Mouse (Mus musculus) kidney, adult 11 months (tissue): ENCODE data around the gene Hoxa5.

Experiments used
- DNase-seq: peaks from one replicate; pipeline ENCODE4 v3.0.0; 2022

Gene Hoxa5

GRCm38 (mm10) chr6:52161336-52162092 lies 42.9 kb downstream of the Hoxa5 start:
- DNase-seq, result no peak

- DNase-seq, result peak; percentile 80
Observed at GRCm38 (mm10) chr6:52160511-52161335, 43.7 kb downstream of the Hoxa5 start.

DNA sequence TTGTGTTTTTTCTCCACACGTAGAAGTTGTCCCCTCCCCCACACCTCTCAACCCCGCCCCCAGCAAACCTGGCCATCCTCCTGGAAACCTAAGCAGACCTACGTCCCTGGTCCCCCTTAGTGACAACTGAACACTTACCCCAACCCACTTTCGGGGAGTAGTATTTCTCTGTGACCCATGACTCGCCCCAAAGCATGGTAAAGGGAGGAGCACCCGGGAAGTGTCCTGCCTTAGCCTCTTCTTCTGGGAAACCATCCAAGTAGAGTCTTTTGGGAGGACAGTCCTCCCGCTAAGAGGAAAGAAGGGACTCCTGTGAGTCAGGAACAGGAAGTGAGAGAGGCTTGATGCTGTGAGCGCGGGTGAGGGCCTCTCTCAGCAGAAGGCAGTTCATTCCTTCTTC lies 44.4 kb downstream of the Hoxa5 start:
- peak; percentile 45 for DNase-seq

DNA sequence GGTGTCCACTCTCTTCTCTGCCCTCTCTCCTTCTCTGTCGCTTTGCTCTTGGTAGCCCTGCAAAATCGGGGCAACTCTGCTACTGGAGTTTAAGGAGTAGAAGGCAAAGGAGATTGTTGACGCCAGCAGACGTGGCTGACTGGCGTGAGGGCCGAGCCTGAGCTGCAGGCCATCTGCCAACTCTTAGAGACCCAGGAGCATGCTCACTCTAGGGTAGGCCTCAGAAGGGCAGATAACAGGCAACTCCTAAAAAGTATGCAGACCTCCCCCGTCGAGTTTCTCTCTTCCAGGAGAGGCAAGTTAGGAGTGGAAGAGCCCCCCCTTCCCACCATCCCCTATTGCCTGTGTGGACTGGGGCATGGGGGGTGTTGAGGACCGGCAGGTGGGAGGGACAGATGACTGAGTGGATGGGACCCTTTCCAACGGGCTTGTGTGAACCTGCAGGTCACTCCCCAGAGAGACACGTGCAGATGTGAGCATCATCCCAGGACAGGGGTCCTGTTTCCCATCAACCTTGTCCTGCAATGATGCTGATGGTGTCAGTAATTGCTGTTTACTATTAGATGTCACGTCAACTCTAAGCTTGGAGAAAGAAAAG lies 45.1 kb downstream of the Hoxa5 start:
- DNase-seq, result peak; percentile 63

DNA sequence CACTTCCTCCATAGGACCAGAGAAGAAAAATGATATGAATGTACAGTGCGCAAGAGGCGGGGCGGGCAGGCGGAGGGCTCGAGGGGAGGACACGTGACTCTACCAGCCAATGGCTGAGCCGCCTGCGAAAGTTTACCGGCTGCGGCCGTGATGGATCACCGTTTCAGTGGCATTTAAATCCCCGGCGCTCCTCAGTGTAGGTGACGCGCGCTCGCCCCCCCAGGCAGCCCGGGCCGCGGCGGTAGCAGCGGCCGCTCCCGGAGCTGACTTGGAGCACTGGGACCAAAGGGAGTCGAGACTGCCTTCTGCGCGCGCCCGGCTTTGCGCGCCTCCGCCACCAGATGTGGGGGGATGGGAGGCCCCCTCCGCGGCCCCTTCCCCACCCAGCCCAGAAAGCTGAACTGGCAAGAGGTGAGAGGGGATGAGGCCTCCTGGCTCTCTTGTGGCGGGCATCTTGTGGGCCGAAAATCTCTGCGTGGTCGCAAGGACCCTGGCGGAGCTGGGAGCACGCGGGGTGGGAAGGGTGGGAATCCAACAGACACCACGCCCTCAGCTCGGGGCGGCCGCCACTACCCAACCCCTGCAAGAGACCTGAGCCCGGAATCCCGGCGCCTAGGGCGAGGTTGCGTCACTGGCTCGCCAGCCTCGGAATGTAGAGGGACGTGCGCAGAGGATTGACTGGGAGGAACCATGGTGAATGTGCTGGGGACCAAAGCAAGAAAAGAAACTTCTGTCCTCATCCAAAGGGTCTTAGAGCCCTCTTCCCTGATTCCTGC lies 45.9 kb downstream of the Hoxa5 start, which contains the start of gene Hoxa1:
Hoxa1 (minus strand) TSS at position 42 of the 776 bp plus-strand sequence.
- peak; percentile 92 for DNase-seq

DNA sequence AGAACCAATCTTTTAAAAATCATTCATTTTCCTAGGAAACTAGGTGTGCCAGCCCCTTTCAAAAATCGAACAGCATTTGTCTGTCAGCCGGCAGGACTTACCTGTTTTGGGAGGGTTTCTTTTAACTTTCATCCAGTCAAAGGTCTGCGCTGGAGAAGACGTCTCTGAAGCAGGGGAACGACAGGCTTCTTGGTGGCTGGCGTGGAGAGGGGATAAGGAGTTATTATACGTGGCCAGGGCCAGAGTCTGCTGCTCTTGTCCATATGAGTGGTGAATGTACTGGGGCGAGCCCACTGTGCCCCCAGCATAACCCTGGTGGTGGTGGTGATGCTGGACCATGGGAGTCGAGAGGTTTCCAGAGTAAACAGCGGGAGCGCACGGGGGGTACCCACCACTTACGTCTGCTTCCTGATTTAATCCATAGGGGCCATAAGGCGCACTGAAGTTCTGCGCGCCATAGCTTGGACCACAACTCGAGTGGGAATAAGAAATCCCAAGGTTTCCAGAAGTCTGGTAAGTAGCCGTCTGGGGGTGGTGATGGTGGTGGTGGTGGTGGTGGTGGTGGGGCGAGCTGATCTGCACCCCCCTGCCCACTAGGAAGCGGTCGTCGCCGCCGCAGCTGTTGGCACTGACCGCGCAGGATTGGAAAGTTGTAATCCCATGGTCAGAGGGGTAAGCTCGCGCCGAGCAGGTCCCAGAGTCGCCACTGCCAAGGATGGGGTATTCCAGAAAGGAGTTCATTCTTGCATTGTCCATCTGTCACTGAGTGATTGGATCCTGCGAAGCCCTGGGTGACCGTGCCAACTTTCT lies 46.7 kb downstream of the Hoxa5 start:
- DNase-seq, result no peak

DNA sequence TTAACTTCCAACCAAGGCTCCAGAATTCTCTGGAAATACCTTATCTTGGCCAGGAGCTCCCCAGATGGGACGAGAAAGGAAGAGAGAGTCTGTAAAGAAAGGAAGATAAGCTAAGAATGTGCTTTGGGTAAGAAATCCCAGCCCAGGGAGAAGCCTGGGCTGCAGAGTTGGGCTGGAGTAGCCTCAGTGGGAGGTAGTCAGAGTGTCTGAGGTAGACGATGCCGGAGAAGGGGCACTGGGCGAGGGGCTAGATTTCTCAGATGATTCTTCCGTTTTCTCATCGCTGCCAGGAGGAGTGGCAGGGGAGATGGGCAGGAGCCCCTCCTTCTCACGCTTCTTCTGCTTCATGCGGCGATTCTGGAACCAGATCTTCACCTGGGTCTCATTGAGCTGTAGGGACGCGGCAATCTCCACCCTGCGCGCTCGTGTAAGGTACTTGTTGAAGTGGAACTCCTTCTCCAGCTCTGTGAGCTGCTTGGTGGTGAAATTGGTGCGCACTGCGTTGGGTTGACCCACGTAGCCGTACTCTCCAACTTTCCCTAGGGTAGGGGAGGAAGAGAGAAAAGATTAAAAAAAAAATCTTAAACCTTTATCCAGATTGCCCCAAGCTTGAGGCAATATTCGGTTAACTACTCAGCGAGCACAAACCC lies 47.7 kb downstream of the Hoxa5 start:
- DNase-seq, result no peak

- no peak for DNase-seq
Observed at GRCm38 (mm10) chr6:52155471-52155870, 48.9 kb downstream of the Hoxa5 start.

GRCm38 (mm10) chr6:52154044-52154443 lies 50.3 kb downstream of the Hoxa5 start:
- no peak for DNase-seq

GRCm38 (mm10) chr6:52153270-52153669 lies 51.1 kb downstream of the Hoxa5 start:
- no peak for DNase-seq

DNA sequence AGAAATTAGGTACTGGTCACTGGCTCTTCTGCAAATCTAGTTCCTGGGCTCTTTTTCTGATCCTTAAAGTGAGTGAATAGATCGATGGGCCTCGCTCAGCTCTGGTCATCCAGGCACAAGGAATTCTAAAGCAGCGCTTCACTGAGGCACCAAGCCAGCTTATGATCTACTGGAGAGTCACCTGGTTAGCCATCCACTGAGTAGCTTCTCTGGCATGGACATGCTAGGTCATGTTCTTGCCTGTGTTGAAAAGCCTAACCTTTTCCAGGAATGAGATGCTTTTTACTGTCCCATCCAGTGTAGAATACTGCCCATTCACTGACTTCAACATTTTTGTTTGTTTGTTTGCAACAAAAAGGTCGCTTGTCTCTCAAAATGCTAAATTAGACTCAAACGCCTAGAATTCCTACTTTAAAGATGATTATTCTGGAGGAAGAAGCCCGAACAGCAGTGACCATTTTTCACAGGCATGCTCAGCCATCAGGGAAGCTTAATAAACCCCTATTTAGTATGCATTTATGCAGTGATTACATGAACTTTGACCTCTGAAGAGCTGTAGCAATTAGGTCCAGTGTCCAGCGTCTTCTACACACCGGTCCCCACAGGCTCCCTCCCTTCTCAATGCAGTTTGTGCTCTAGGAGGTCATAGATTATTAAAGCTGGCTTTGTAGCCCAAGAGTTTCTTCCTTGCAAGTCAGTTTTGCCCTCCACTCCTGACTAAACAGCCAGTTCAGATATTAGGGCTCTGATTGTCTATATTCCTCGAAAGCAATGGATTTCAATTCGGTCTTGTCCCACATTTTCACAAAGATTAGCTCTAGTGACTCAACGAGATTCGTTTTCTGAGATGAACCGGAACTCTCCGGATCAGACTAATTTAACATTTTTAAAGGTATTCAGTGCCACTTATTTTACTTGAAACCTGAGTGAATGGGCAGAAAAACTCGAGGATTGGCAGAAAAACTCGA lies 51.9 kb downstream of the Hoxa5 start:
- DNase-seq, result no peak
